9 mouse cellular contexts compared by ENCODE assay signal in the genomic region with DNA sequence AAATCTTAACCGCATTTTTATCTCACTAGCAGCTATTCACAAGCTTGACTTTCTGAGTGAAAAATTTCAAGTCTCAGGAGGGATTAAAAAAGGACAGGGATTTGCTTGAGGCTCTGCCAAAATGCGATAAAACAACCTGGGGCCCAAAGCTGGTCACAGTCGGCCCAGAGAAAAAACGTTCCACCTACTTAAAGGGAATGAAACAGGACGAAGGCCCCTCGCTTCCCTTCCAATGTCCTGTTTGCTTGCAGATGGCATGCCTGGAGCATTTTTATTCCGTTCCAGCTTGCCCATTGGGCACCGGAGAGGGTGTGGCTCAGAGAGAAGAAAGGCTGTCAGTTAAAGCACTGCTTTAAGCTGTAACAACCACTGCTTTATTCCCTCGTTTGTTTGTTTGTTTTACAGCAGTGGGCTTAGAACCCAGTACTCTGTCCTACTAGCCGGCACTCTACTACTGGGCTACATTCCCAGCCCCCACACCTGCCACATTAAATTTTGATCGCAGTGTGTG.
DNase-seq lines count a peak whose midpoint lies in the region; ATAC-seq and TF ChIP-seq lines count a peak whose summit lies in the region.
"Had no signal": no experiment of that assay in that cellular context is flagged by ENCODE, and none has a peak within 500 bp of the region (broad histone marks: within the 10 kb centered on the region; RNA-seq: fewer than 3 reads in every experiment).

No protein-coding gene starts in this region.

- H3K9ac ChIP-seq in lung, postnatal 0 days (replicated peaks; ENCODE audit: low read depth): no peak overlapping the region
- H3K9ac ChIP-seq in forebrain, embryonic 13.5 days: peak overlapping the region; percentile 47
- no peak overlapping the region for H3K9ac ChIP-seq in intestine, embryonic 16.5 days (ENCODE audit: low read depth, low read length)
- peak overlapping the region; percentile 39 for H3K9ac ChIP-seq in midbrain, embryonic 11.5 days (ENCODE audit: low read length)
- H3K9ac ChIP-seq: liver, embryonic 14.5 days had no signal

- H3K9me3 ChIP-seq in lung, postnatal 0 days (ENCODE audit: low read length): no peaks in the 10 kb centered on the region
- no peaks in the 10 kb centered on the region for H3K9me3 ChIP-seq in forebrain, embryonic 13.5 days (replicated peaks)
- H3K9me3 ChIP-seq in intestine, embryonic 16.5 days (ENCODE audit: control insufficient read depth, low read length): no peaks in the 10 kb centered on the region
- no peaks in the 10 kb centered on the region for H3K9me3 ChIP-seq in midbrain, embryonic 11.5 days (ENCODE audit: control insufficient read depth, low read length)

- no peaks in the 10 kb centered on the region for H3K4me1 ChIP-seq in lung, postnatal 0 days (ENCODE audit: insufficient read depth, low read depth, low read length)
- H3K4me1 ChIP-seq in forebrain, embryonic 13.5 days: peaks cover 25% of the 10 kb centered on the region
- no peaks in the 10 kb centered on the region for H3K4me1 ChIP-seq in intestine, embryonic 16.5 days (ENCODE audit: control insufficient read depth, insufficient read depth, low read length)
- peaks cover 9% of the 10 kb centered on the region for H3K4me1 ChIP-seq in midbrain, embryonic 11.5 days (ENCODE audit: control insufficient read depth, insufficient read depth, low read length)

- intact Hi-C loops in gastrocnemius, postnatal 36 days (cut with DNase I): no loop called here

- peak overlapping the region; percentile 28; the same call in 1 of the 2 replicates for H3K4me2 ChIP-seq in lung, postnatal 0 days (replicated peaks; ENCODE audit: low read depth, low read length)
- peak overlapping the region; percentile 62 for H3K4me2 ChIP-seq in forebrain, embryonic 13.5 days
- 0 out of 2 replicates have a peak overlapping the region, but pooled peaks have one; percentile 7 for H3K4me2 ChIP-seq in intestine, embryonic 16.5 days (ENCODE audit: low read depth, low read length)
- H3K4me2 ChIP-seq in midbrain, embryonic 11.5 days: peak overlapping the region; percentile 49

- TF ChIP-seq CTCF in lung, postnatal 0 days (IDR thresholded peaks at IDR 0.05): no peak

- no peak for TF ChIP-seq EP300 in lung, postnatal 0 days (IDR thresholded peaks at IDR 0.05)

- H3K4me3 ChIP-seq in lung, postnatal 0 days (ENCODE audit: low read depth, low read length): no peak overlapping the region
- H3K4me3 ChIP-seq in forebrain, embryonic 13.5 days: peak overlapping the region; percentile 34
- no peak overlapping the region for H3K4me3 ChIP-seq in intestine, embryonic 16.5 days (ENCODE audit: low read length)
- peak overlapping the region; percentile 19 for H3K4me3 ChIP-seq in midbrain, embryonic 11.5 days (ENCODE audit: low read depth, low read length)

- no peaks in the 10 kb centered on the region for H3K36me3 ChIP-seq in lung, postnatal 0 days (ENCODE audit: insufficient read depth, low read length)
- H3K36me3 ChIP-seq in forebrain, embryonic 13.5 days (ENCODE audit: poor library complexity, severe bottlenecking): no peaks in the 10 kb centered on the region
- no peaks in the 10 kb centered on the region for H3K36me3 ChIP-seq in intestine, embryonic 16.5 days (ENCODE audit: control insufficient read depth, insufficient read depth, low read length)
- no peaks in the 10 kb centered on the region for H3K36me3 ChIP-seq in midbrain, embryonic 11.5 days (ENCODE audit: control insufficient read depth, insufficient read depth, low read length)

- no peak for ATAC-seq in lung, postnatal 0 days
- ATAC-seq in forebrain, embryonic 13.5 days: peak; percentile 89
- peak; percentile 48; the same call in 1 of the 2 replicates for ATAC-seq in intestine, embryonic 16.5 days
- ATAC-seq in midbrain, embryonic 11.5 days (ENCODE audit: low FRiP score): peak; percentile 70

- WGBS in lung, postnatal 0 days: 17% methylated on average over 11 of the region's 11 CpGs
- 2% methylated on average over 11 of the region's 11 CpGs for WGBS in forebrain, embryonic 13.5 days
- 18% methylated on average over 11 of the region's 11 CpGs for WGBS in intestine, embryonic 16.5 days
- 3% methylated on average over 11 of the region's 11 CpGs for WGBS in midbrain, embryonic 11.5 days

- H3K27ac ChIP-seq in lung, postnatal 0 days (ENCODE audit: low read length): no peak overlapping the region
- H3K27ac ChIP-seq in forebrain, embryonic 13.5 days: peak overlapping the region; percentile 82
- no peak overlapping the region for H3K27ac ChIP-seq in intestine, embryonic 16.5 days (ENCODE audit: low read length)
- H3K27ac ChIP-seq in midbrain, embryonic 11.5 days (ENCODE audit: low read depth, low read length): peak overlapping the region; percentile 76
- H3K27ac ChIP-seq: liver, embryonic 14.5 days had no signal

- DNase-seq in lung, postnatal 0 days (ENCODE audit: low spot score): no peak
- no peak for DNase-seq in lung, postnatal 36 days
- no peak for DNase-seq in midbrain, embryonic 11.5 days (ENCODE audit: low spot score, missing footprints)
- DNase-seq in urinary bladder, adult 18-20 months (ENCODE audit: low spot score in 2 of 2): no peak
- DNase-seq in gastrocnemius, postnatal 36 days: no peak
- DNase-seq in spleen, postnatal 36 days (ENCODE audit: low spot score in 2 of 2): no peak

- H3K27me3 ChIP-seq in lung, postnatal 0 days (replicated peaks; ENCODE audit: insufficient read depth, low read length): no peaks in the 10 kb centered on the region
- no peaks in the 10 kb centered on the region for H3K27me3 ChIP-seq in forebrain, embryonic 13.5 days
- H3K27me3 ChIP-seq in intestine, embryonic 16.5 days (replicated peaks; ENCODE audit: control insufficient read depth, insufficient read depth, low read length): no peaks in the 10 kb centered on the region
- no peaks in the 10 kb centered on the region for H3K27me3 ChIP-seq in midbrain, embryonic 11.5 days (ENCODE audit: control insufficient read depth, insufficient read depth, low read length)

Comparison
In these comparisons a context has a peak if more than half of its experiments do, and no peak if none do; other contexts are left out.
1. H3K27ac ChIP-seq: peak in forebrain, embryonic 13.5 days (single experiment) and midbrain, embryonic 11.5 days (single experiment); none in lung, postnatal 0 days (single experiment) and intestine, embryonic 16.5 days (single experiment).
2. H3K4me2 ChIP-seq: peak in every context shown above with its lines; median percentile 62 in forebrain, embryonic 13.5 days; 49 in midbrain, embryonic 11.5 days; 28 in lung, postnatal 0 days; 7 in intestine, embryonic 16.5 days.
3. H3K4me3 ChIP-seq: peak in forebrain, embryonic 13.5 days (single experiment) and midbrain, embryonic 11.5 days (single experiment); none in lung, postnatal 0 days (single experiment) and intestine, embryonic 16.5 days (single experiment).
4. H3K9ac ChIP-seq: peak in forebrain, embryonic 13.5 days (single experiment) and midbrain, embryonic 11.5 days (single experiment); none in lung, postnatal 0 days (single experiment) and intestine, embryonic 16.5 days (single experiment).